Mouse (Mus musculus) MEL (cell line): ENCODE data around the gene Rbck1. TPM values are rescaled to one million over a fixed set of nuclear protein-coding genes. Genes with fewer than 3 reads are reported as not detected.
A peak's percentile ranks its signal among the peaks of the same experiment; 100 is the strongest.

Experiments used
- DNase-seq: peaks from one replicate; pipeline ENCODE4 v3.0.0; 2011; ENCODE audit warnings: low read depth, low spot score
- H3K27ac ChIP-seq: 2 replicates; pipeline ENCODE4 v1.5.1; 2012; ENCODE audit warnings: low read depth, mild to moderate bottlenecking, control low read depth, low read length, moderate library complexity; ENCODE audit not compliant: control insufficient read depth
- H3K27me3 ChIP-seq, 2 experiments: fragments of 150-350 bp in 1 of 2; sonication (generic) in 1 of 2; 2 replicates each; pipeline ENCODE4 v1.6.1; 2012; ENCODE audit warnings: low read length in 2 of 2, mild to moderate bottlenecking in 2 of 2, improper control_type of control experiment in 1 of 2, moderate library complexity in 1 of 2; ENCODE audit not compliant: insufficient read depth in 2 of 2, control insufficient read depth in 1 of 2
- H3K36me3 ChIP-seq, 2 experiments: 2 replicates each; pipeline ENCODE4 v1.6.1; 2012 to 2014; ENCODE audit warnings: low read length in 2 of 2, improper control_type of control experiment in 1 of 2, inconsistent platforms in 1 of 2, mild to moderate bottlenecking in 1 of 2; ENCODE audit not compliant: insufficient read depth in 2 of 2, control insufficient read depth in 1 of 2
- H3K4me1 ChIP-seq, 2 experiments: fragments of 150-350 bp in 1 of 2; sonication (generic) in 1 of 2; 2 replicates each; pipeline ENCODE4 v1.6.1; 2012; ENCODE audit warnings: low read length in 2 of 2, improper control_type of control experiment in 1 of 2, mild to moderate bottlenecking in 1 of 2; ENCODE audit not compliant: insufficient read depth in 2 of 2, control insufficient read depth in 1 of 2
- H3K4me3 ChIP-seq, 2 experiments: fragments of 150-350 bp in 1 of 2; sonication (generic) in 1 of 2; 2 replicates each; pipeline ENCODE4 v1.5.1; 2012; ENCODE audit warnings: low read depth in 2 of 2, low read length in 2 of 2, mild to moderate bottlenecking in 2 of 2, moderate library complexity in 2 of 2, control low read depth in 1 of 2, improper control_type of control experiment in 1 of 2; ENCODE audit not compliant: control insufficient read depth in 1 of 2, insufficient read depth in 1 of 2
- H3K79me2 ChIP-seq: 2 replicates; pipeline ENCODE4 v1.6.1; 2012; ENCODE audit warnings: mild to moderate bottlenecking, low read length, moderate library complexity; ENCODE audit not compliant: control insufficient read depth, poor library complexity, insufficient read depth
- H3K9ac ChIP-seq: 2 replicates; pipeline ENCODE4 v1.6.1; 2012; ENCODE audit warnings: low read depth, mild to moderate bottlenecking, control low read depth, low read length, moderate library complexity; ENCODE audit not compliant: control insufficient read depth, poor library complexity, severe bottlenecking
- H3K9me3 ChIP-seq: fragments of 150-350 bp; sonication (generic); replicated peaks from 2 replicates; pipeline ENCODE4 v1.6.1; 2012; ENCODE audit warnings: mild to moderate bottlenecking, low read length, improper control_type of control experiment, moderate library complexity; ENCODE audit not compliant: insufficient read depth
- BHLHE40 ChIP-seq: IDR thresholded peaks from 2 replicates; pipeline ENCODE4 v1.6.1; 2012; ENCODE audit warnings: low read depth, mild to moderate bottlenecking, inconsistent platforms, low read length, improper control_type of control experiment, borderline replicate concordance
- CHD1 ChIP-seq: IDR thresholded peaks from 2 replicates; pipeline ENCODE4 v1.6.1; 2012; ENCODE audit warnings: low read depth, mild to moderate bottlenecking, inconsistent platforms, low read length, improper control_type of control experiment
- CHD2 ChIP-seq: IDR thresholded peaks from 2 replicates; pipeline ENCODE4 v1.6.1; 2011; ENCODE audit warnings: low read length, improper control_type of control experiment
- CTCF ChIP-seq, 3 experiments: IDR thresholded peaks in 2 of 3; conservative IDR thresholded peaks in 1 of 3; 2 replicates each; pipeline ENCODE4 v1.5.1; 2011 to 2012; ENCODE audit warnings: low read length in 3 of 3, low read depth in 2 of 3, mild to moderate bottlenecking in 2 of 3, improper control_type of control experiment in 1 of 3, inconsistent platforms in 1 of 3, mixed read lengths in 1 of 3, moderate library complexity in 1 of 3; ENCODE audit not compliant: control insufficient read depth in 1 of 3, insufficient read depth in 1 of 3, poor library complexity in 1 of 3, severe bottlenecking in 1 of 3
- ELF1 ChIP-seq: IDR thresholded peaks from 2 replicates; pipeline ENCODE4 v1.6.1; 2014; ENCODE audit warnings: low read depth, mild to moderate bottlenecking, inconsistent platforms, low read length, improper control_type of control experiment, moderate library complexity
- EP300 ChIP-seq, 2 experiments: IDR thresholded peaks; 2 replicates each; pipeline ENCODE4 v1.6.1; 2011; ENCODE audit warnings: improper control_type of control experiment in 2 of 2, low read length in 2 of 2, low read depth in 1 of 2, mild to moderate bottlenecking in 1 of 2
- ETS1 ChIP-seq: IDR thresholded peaks from 2 replicates; pipeline ENCODE4 v1.6.1; 2012; ENCODE audit warnings: low read depth, mild to moderate bottlenecking, inconsistent platforms, low read length, improper control_type of control experiment, moderate library complexity
- GABPA ChIP-seq: IDR thresholded peaks from 2 replicates; pipeline ENCODE4 v1.6.1; 2012; ENCODE audit warnings: low read depth, mild to moderate bottlenecking, inconsistent platforms, low read length, improper control_type of control experiment, moderate library complexity
- HCFC1 ChIP-seq: IDR thresholded peaks from 2 replicates; pipeline ENCODE4 v1.6.1; 2012; ENCODE audit warnings: low read depth, mild to moderate bottlenecking, inconsistent platforms, low read length, improper control_type of control experiment, moderate library complexity
- JUND ChIP-seq: IDR thresholded peaks from 2 replicates; pipeline ENCODE4 v1.6.1; 2011; ENCODE audit warnings: low read depth, mild to moderate bottlenecking, improper control_type of control experiment, low read length
- MAX ChIP-seq: IDR thresholded peaks from 2 replicates; pipeline ENCODE4 v1.6.1; 2011; ENCODE audit warnings: low read length, improper control_type of control experiment
- MEF2A ChIP-seq: IDR thresholded peaks from 2 replicates; pipeline ENCODE4 v1.6.1; 2014; ENCODE audit warnings: low read depth, mild to moderate bottlenecking, inconsistent platforms, low read length, improper control_type of control experiment; ENCODE audit not compliant: poor library complexity, insufficient replicate concordance, severe bottlenecking; ENCODE audit errors: extremely low read depth
- MYB ChIP-seq: IDR thresholded peaks from 2 replicates; pipeline ENCODE4 v1.6.1; 2011; ENCODE audit warnings: mild to moderate bottlenecking, low read depth, low read length, improper control_type of control experiment
- MYC ChIP-seq: IDR thresholded peaks from 2 replicates; pipeline ENCODE4 v1.6.1; 2011; ENCODE audit warnings: low read depth, mild to moderate bottlenecking, low read length, improper control_type of control experiment, moderate library complexity
- POLR2A ChIP-seq, 2 experiments: IDR thresholded peaks; 2 replicates each; pipeline ENCODE4 v1.6.1; 2011 to 2012; ENCODE audit warnings: low read length in 2 of 2, mild to moderate bottlenecking in 2 of 2, control low read depth in 1 of 2, improper control_type of control experiment in 1 of 2, low read depth in 1 of 2, moderate library complexity in 1 of 2; ENCODE audit not compliant: control insufficient read depth in 1 of 2, insufficient read depth in 1 of 2, poor library complexity in 1 of 2
- POLR2AphosphoS2 ChIP-seq: IDR thresholded peaks from 2 replicates; pipeline ENCODE4 v1.6.1; 2011; ENCODE audit warnings: low read length, improper control_type of control experiment
- RCOR1 ChIP-seq: IDR thresholded peaks from 2 replicates; pipeline ENCODE4 v1.6.1; 2012; ENCODE audit warnings: low read depth, mild to moderate bottlenecking, inconsistent platforms, low read length, improper control_type of control experiment
- SIN3A ChIP-seq: IDR thresholded peaks from 2 replicates; pipeline ENCODE4 v1.6.1; 2012; ENCODE audit warnings: low read length, improper control_type of control experiment, inconsistent platforms
- TAL1 ChIP-seq: IDR thresholded peaks from 2 replicates; pipeline ENCODE4 v1.6.1; 2012; ENCODE audit warnings: mild to moderate bottlenecking, inconsistent platforms, low read length, moderate library complexity, mixed read lengths
- TBP ChIP-seq: IDR thresholded peaks from 2 replicates; pipeline ENCODE4 v1.8.0; 2011; ENCODE audit warnings: low read depth, low read length, improper control_type of control experiment
- TCF12 ChIP-seq: IDR thresholded peaks from 2 replicates; pipeline ENCODE4 v1.6.1; 2014; ENCODE audit warnings: low read depth, mild to moderate bottlenecking, inconsistent platforms, low read length, improper control_type of control experiment, moderate library complexity
- UBTF ChIP-seq: IDR thresholded peaks from 2 replicates; pipeline ENCODE4 v1.6.1; 2012; ENCODE audit warnings: low read depth, mild to moderate bottlenecking, inconsistent platforms, low read length, improper control_type of control experiment, moderate library complexity, borderline replicate concordance; ENCODE audit not compliant: insufficient read depth
- USF1 ChIP-seq: IDR thresholded peaks from 2 replicates; pipeline ENCODE4 v1.6.1; 2014; ENCODE audit warnings: low read depth, mild to moderate bottlenecking, inconsistent platforms, low read length, improper control_type of control experiment, moderate library complexity
- USF2 ChIP-seq, 2 experiments: IDR thresholded peaks; 2 replicates each; pipeline ENCODE4 v1.6.1; 2011 to 2012; ENCODE audit warnings: improper control_type of control experiment in 2 of 2, low read length in 2 of 2, borderline replicate concordance in 1 of 2, inconsistent platforms in 1 of 2, low read depth in 1 of 2, mild to moderate bottlenecking in 1 of 2; ENCODE audit not compliant: insufficient read depth in 1 of 2
- ZKSCAN1 ChIP-seq: IDR thresholded peaks from 2 replicates; pipeline ENCODE4 v1.6.1; 2012; ENCODE audit warnings: low read depth, mild to moderate bottlenecking, inconsistent platforms, low read length, improper control_type of control experiment, moderate library complexity
- polyA plus RNA-seq, 2 experiments: library from polyadenylated mRNA; stranded (reverse) in 1 of 2; unstranded in 1 of 2; fragments of >175 nt in 1 of 2; fragments of >200 nt in 1 of 2; gene quantifications; 2 replicates each; pipeline versions ENCODE4 v1.2.1 to v1.2.4; 2012; ENCODE audit warnings: low replicate concordance in 2 of 2, low read depth in 1 of 2; ENCODE audit not compliant: insufficient read length in 2 of 2, insufficient read depth in 1 of 2, missing spikeins in 1 of 2
- total RNA-seq: library from RNA; depleted of rRNA; stranded (reverse); fragments of 300-350 nt; gene quantifications from 2 replicates; pipeline ENCODE4 v1.2.3, GENCODE M21; 2012

Rbck1 gene
- total and polyA plus RNA-seq, 3 experiments, result 90.9 to 162 (median 92.1) TPM

DNA sequence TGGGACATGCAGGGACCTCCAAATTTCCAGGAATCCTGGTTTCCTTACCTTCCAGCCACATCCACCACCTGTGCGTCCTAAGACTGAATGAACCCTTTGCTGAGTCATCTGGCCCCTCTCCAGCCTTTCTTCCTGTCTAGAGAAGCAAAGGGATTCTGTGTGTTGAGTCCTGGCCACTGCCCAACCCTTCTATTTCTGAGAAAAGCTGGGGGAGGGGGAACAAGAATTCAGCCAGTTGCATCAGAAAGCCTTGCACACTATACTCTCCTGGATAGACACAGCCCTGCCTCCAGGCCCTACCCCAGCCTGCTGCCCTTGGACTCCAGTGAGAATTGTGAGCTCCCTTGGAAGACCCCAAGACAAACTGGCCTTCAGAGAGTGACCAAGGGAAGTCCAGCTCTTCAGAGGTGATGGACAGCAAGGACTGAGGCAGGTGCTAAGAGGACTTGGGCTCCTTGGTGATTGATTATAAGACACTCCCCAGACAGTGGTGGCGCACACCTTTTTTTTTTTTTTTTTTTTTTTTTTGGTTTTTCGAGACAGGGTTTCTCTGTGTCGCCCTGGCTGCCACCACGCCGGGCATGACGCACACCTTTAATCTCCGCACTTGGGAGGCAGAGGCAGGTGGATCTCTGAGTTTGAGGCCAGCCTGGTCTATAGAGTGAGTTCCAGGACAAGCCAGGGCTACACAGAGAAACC lies 17.5 kb upstream of the Rbck1 start (continued):
- TF ChIP-seq HCFC1, result peak; percentile 58
- TF ChIP-seq USF2 (IDR thresholded peaks at IDR 0.05; ENCODE audit: borderline replicate concordance in 1 of 2, insufficient read depth in 1 of 2, low read depth in 1 of 2, low read length in 2 of 2), result no peak
- peak; percentile 70 to 90 for TF ChIP-seq EP300 (IDR thresholded peaks at IDR 0.05; ENCODE audit: low read depth in 1 of 2, low read length in 2 of 2)
- TF ChIP-seq MAX, result peak; percentile 58; the same call in 1 of the 2 replicates
- TF ChIP-seq, all 39 proteins: peak for 26

DNA sequence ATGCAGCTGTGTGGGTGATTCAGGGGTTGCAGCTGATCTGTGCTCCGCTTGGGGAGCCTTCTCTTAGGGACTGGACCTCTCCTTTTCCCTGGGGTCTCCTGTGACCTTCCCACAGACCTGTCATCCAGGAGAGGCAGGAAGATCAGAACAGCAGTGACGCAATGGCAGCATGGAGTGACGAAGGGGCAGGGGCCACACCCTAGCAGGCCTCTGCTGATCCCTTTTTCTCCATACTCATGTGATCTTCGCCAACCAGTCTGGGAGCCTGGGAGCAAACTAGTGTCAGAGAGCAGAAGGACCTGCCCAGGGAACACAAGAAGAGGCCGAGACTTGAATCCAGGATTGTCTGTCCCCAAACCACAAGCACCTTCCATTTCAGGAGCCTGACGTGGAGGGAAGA lies 16.8 kb upstream of the Rbck1 start:
- 0 out of 2 replicates have a peak, but pooled peaks have one; percentile 7 for TF ChIP-seq HCFC1
- no peak for TF ChIP-seq ETS1
- TF ChIP-seq, all 39 proteins: peak for 1
- Histone ChIP-seq H3K9me3 (no peaks in the 10 kb centered on the region), H3K27me3 (no peaks in the 10 kb centered on the region), H3K79me2 (no peaks in the 10 kb centered on the region; the same call in 1 of the 2 replicates), H3K36me3 (peaks cover 0 to 50% of the 10 kb centered on the region in 2 experiments; a peak in 2 of 4 replicates), H3K9ac (peak overlapping the region; percentile 52), H3K27ac (peak overlapping the region; percentile 96), H3K4me3 (no peak overlapping the region), H3K4me1 (peaks cover 30 to 56% of the 10 kb centered on the region in 2 experiments)
- peak; percentile 37 for DNase-seq

DNA sequence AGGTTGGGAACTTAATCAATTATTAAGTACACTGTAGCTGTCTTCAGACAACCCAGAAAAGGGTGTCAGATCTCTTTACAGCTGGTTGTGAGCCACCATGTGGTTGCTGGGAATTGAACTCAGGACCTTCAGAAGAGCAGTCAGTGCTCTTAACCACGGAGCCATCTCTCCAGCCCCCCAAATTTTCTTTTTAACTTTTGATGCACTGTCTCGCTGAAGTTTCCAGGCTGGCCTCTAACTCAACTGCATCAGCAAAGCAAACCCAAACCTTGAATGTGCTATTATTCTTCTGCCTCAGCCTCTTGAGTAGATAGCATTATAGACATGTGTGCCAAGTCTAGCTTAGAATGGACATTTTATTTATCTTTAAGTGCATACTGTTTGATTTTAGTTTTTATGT lies 15.3 kb upstream of the Rbck1 start:
- peak overlapping the region; percentile 59 for H3K9ac ChIP-seq
- H3K79me2 ChIP-seq, result peaks cover 9% of the 10 kb centered on the region
- peaks cover 2 to 50% of the 10 kb centered on the region in 2 experiments; a peak in 3 of 4 replicates for H3K36me3 ChIP-seq
- TF ChIP-seq TBP, result peak; percentile 96
- no peak for TF ChIP-seq UBTF
- no peak for TF ChIP-seq MEF2A
- TF ChIP-seq MAX, result no peak
- TF ChIP-seq CHD1, result no peak
- no peak for TF ChIP-seq SIN3A
- no peak for TF ChIP-seq JUND
- TF ChIP-seq MYC, result 0 out of 2 replicates have a peak, but pooled peaks have one; percentile 2
- TF ChIP-seq ZKSCAN1, result no peak
- TF ChIP-seq BHLHE40, result no peak
- TF ChIP-seq TCF12, result no peak
- TF ChIP-seq RCOR1, result no peak
- TF ChIP-seq TAL1, result no peak
- TF ChIP-seq CHD2, result no peak
- TF ChIP-seq CTCF (IDR thresholded peaks at IDR 0.05 in 2 of 3, conservative IDR thresholded peaks at IDR 0.05 in 1 of 3; ENCODE audit: control insufficient read depth in 1 of 3, insufficient read depth in 1 of 3, low read depth in 2 of 3, low read length in 3 of 3, poor library complexity in 1 of 3, severe bottlenecking in 1 of 3), result no peak
- TF ChIP-seq ELF1, result no peak
- TF ChIP-seq POLR2A (IDR thresholded peaks at IDR 0.05; ENCODE audit: control insufficient read depth in 1 of 2, insufficient read depth in 1 of 2, low read depth in 1 of 2, low read length in 2 of 2, poor library complexity in 1 of 2), result no peak
- TF ChIP-seq MYB, result no peak
- no peak for TF ChIP-seq POLR2AphosphoS2
- TF ChIP-seq ETS1, result 0 out of 2 replicates have a peak, but pooled peaks have one; percentile 24
- TF ChIP-seq USF1, result no peak
- no peak for TF ChIP-seq GABPA
- H3K27me3 ChIP-seq, result no peaks in the 10 kb centered on the region
- H3K27ac ChIP-seq, result peak overlapping the region; percentile 92
- no peaks in the 10 kb centered on the region for H3K9me3 ChIP-seq
- 0 out of 4 replicates have a peak overlapping the region, but pooled peaks of 1 of the 2 experiments have one; percentile 11 for H3K4me3 ChIP-seq
- peaks cover 30 to 56% of the 10 kb centered on the region in 2 experiments for H3K4me1 ChIP-seq
- peak; percentile 63 for DNase-seq
